Mouse (Mus musculus): ENCODE measurements around the gene Uba6.

The Uba6 gene

DNA sequence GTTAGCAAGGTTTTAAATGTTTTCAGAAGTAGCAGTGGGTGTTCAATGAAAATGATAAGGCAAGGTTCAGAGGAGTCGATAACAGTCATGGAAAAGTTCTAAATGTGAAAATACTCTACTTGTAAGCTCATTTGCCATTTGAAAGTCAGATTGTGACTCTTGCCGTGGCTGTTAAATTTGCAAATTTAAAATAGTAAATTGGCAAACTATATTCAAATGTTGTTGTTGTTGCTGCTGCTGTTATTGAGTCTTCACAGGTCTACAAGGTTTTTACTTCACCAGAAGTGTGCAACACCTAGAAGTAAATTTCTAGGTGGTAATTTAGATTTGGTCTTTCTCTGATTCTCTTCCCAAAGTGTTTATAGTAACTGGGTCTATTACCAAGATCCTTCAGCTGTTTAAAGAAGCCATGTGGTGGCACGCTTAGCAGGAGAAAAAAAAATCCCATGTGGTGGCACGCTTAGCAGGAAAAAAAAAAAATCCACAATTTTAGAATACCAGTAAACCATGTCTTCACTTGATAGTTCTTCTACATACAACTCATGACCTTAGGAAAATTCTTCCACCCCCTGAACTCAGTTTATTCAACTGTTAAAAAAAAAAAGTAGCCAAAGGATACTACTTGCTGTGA is 99.7 kb downstream of the Uba6 start:
- no peak for DNase-seq

DNA sequence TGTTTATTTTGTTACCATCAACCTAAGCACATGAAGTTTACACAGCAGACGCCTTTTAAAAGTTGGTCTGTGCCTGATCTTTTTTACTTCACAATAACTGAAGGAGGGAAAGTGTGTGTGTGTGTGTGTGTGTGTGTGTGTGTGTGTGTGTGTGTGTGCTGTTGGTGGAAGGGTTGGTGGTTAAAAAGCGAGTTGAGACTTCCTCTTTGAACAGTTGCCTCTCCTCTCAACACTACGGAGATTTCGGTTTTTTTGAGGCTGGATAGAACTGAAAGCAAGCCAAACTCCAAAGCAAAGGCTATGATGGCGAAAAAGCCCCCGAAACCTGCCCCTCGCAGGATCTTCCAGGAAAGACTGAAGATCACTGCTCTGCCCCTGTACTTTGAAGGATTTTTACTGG is 101.1 kb downstream of the Uba6 start, which contains the start of gene Stap1:
TSS of gene Stap1 (plus strand) at position 209 of the 400 bp plus-strand sequence.
- no peak for DNase-seq

DNA sequence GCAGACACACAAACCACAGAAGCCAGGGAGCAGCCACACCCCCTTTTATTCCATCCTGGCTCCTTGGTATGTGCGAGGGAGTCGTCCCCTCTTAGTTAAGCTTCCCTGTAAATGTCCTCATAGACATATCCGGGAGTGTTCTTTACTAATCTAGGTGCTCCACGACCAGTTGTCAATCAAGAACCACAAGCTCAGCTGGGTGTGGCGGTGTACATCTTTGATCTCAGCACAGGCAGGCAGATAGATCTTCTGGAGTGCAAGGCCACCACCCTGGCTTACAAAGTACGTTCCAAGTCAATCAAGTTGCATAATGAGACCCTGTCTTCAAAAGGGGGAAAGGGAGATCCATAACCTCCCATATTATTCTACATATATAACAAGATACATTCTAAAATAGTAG is 103.5 kb downstream of the Uba6 start:
- no peak for DNase-seq

DNA sequence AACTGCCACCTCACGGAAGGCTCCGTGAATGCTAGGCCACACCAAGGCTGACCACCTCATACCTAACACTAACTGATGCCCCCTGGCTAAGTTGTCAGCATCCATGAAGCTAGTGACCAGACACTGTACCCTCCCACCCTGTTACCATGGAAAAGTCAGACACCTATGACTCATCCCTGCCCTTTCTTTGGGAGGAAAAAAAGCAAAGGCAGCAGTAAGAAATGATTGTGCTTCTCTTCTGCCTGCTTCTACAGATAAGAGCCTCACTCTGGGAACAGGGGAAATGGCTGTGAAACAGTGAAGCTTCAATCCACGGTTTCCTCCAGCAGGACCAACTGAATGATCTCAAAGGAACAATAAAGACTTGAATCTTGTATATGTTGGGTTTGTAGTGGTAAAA is 104.2 kb downstream of the Uba6 start:
- DNase-seq = no peak

DNA sequence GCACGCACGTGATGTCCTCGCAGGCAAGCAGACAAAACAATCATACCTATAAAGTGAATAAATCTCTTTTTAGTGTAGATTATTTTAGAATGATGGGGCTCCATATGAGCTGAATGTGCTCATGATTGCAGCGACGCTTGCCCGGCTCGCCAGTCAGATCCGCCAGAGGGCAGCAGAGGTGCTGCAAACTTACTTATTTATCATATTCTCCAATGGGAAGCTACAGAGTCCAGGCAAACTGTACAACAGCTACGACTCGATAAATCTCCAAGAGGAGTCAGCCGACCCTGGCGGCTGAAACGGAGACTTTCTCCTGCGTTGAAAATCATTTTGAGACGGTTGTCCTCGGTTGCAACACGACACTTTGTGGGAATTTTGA is 106.1 kb downstream of the Uba6 start:
- DNase-seq = peak; percentile 87

DNA sequence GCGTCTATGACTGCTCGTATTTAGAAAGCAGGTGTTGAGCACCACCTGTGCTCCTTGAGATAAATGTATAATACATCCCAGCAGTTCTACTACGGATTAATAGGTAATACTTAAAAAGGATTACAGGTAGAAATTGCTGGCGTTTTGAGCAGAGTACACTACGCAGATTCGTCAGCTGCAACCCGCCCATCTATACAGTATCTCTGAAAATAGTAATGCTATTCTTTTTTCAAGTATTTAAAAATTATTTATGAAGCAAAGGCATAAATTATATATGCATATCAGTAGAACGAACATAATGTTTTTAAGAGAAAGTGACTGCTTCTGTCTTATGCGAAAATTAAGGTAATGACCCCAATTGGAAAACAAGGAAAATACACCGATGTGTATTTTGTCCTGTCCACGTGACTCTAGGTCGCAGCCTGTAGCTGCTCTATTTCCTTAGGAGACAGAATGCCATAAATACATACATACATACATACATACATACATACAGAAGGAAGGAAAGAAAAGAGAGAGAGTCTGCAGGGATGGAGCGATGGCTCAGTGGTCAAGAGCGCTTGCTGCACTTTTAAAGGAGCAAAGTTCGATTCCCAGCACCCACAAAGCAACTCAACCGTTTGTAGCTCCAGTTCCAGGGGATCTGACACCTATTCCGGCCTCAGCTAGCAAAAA is 106.6 kb downstream of the Uba6 start:
- DNase-seq = no peak

DNA sequence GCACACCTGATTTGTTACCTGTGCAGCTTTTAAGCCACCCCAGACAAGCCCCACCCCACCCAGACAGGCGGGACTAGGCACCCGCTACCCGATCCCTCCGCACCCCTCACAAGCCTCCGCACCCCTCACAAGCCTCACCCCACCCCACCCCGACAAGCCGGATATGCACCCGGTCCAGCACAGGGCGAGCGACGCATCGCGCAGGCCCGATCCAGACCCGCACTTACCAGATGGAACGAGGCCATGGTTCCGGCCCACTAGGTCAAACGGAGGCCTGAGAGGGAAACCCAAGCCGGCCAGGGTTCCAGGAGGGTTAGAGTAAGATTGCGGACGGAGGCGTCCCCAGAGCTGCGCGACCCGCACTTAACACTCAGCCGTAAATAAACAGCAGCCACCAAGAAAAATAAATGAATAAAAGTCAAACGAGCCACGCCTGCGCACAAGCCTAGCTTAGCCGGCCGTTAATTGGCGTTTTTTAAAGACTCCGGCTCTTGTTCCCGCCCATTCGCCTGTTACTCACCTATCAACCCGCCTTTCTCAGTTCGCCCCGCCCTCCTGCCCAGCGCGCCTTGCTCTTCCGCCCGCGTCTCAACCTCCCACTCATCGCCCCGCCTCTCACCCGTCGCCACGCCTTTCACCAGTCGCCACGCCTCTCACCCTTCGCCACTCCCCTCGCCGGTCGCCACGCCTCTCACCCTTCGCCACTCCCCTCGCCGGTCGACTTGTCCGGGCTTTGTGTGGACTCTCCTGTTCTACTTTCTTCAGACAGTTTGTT is 107.3 kb downstream of the Uba6 start, which contains the start of gene Cenpc1:
TSS of gene Cenpc1 (minus strand) at position 483 of the 775 bp plus-strand sequence.
- peak; percentile 95 to 97 for DNase-seq

DNA sequence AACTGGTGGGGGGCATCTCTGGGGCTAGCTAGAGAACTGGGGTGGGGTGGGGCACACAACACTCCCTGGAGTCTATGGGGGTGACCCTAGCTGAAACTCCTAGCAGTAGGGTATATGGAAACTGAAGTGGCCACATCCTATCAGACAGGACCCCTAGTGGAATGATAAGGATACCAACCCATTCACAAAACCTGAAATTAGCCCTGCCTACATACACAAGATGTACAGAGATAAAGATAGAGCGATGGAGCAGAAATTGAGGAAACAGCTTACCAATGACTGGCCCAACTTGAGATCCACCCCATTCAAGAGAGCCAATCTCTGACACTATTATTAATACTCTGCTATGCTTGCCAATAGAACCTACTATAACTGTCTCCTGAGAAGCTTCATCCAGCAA is 109.1 kb downstream of the Uba6 start:
- no peak for DNase-seq

Data from cerebellum, postnatal 14 days (tissue).